Mouse (Mus musculus) hindbrain, embryonic 15.5 days (tissue): ENCODE data around the gene Pogk. TPM values are rescaled to one million over a fixed set of nuclear protein-coding genes. Genes with fewer than 3 reads are reported as not detected.

Source experiments
- ATAC-seq: fragments of 200-750 bp; cut with Nextera tagmentation; 2 replicates; pipeline ENCODE4 v1.8.0; 2017; ENCODE audit warnings: low read depth, moderate number of reproducible peaks, moderate TSS enrichment; ENCODE audit not compliant: low FRiP score
- H3K27ac ChIP-seq: fragments of 300-500 bp; sonication (generic); replicated peaks from 2 replicates; pipeline ENCODE4 v1.5.1; 2015; ENCODE audit warnings: mild to moderate bottlenecking, inconsistent platforms
- H3K27me3 ChIP-seq: fragments of 300-500 bp; sonication (generic); 2 replicates; pipeline ENCODE4 v1.6.1; 2015; ENCODE audit warnings: control low read depth, inconsistent platforms
- H3K36me3 ChIP-seq: fragments of 300-500 bp; sonication (generic); 2 replicates; pipeline ENCODE4 v1.6.1; 2015; ENCODE audit warnings: control low read depth, inconsistent platforms
- H3K4me1 ChIP-seq: fragments of 300-500 bp; sonication (generic); replicated peaks from 2 replicates; pipeline ENCODE4 v1.6.1; 2015; ENCODE audit warnings: control low read depth, inconsistent platforms
- H3K4me2 ChIP-seq: fragments of 300-500 bp; sonication (generic); 2 replicates; pipeline ENCODE4 v1.6.1; 2015; ENCODE audit warnings: moderate library complexity, mild to moderate bottlenecking, inconsistent platforms
- H3K4me3 ChIP-seq: fragments of 300-500 bp; sonication (generic); 2 replicates; pipeline ENCODE4 v1.5.1; 2015; ENCODE audit warnings: mild to moderate bottlenecking, inconsistent platforms
- H3K9ac ChIP-seq: fragments of 300-500 bp; sonication (generic); 2 replicates; pipeline ENCODE4 v1.6.1; 2015; ENCODE audit warnings: inconsistent platforms
- H3K9me3 ChIP-seq: fragments of 300-500 bp; sonication (generic); 2 replicates; pipeline ENCODE4 v1.6.1; 2016; ENCODE audit warnings: control low read depth, inconsistent platforms
- WGBS: fragments of 180-500 bp; shearing (Covaris S2); methylation state at CpG from one replicate; pipeline ENCODE4 v1.1.7; 2015; 5-methylcytosine and 5-hydroxymethylcytosine counted together
- polyA plus RNA-seq: library from polyadenylated mRNA; unstranded; fragments of >200 nt; fragmentation: Nextera tagmentation; extraction: Ambion mirVana; gene quantifications from 2 replicates; pipeline ENCODE4 v1.2.1, GENCODE M21; 2015

Pogk gene
- polyA plus RNA-seq, 1 experiment from 2014 or later, result 38.6 TPM

DNA sequence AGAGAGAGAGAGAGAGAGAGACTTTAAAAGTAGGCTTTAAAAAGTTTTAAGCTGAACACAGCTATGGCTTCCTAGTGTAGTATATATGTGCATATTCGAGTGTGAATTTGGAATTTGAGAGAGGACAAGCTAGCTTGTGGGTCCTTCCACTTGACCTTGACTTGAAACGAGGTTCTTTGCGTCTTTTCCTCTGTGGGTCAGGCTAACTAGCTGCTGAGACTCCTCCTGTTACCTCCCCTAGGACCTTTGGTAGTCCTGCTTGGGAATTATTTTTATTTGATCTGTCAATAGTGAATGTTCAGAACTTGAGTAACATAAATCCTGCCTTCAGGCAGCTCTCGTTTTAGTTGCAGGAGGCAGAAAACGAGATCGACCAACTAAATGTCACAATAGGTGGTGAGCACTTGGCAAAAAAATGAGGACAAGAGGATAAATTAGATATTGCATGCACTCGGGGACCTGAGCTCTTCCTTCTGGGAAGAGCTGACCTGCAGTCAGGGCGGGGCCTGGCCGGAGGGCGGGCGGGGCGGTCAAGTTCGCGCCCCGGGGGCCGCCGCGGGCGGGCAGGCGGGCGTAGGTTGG lies 31.1 kb downstream of the Pogk start:
- Histone ChIP-seq H3K27ac (peak overlapping the region; percentile 83), H3K27me3 (no peaks in the 10 kb centered on the region), H3K36me3 (peaks cover 10% of the 10 kb centered on the region), H3K4me3 (peak overlapping the region; percentile 96), H3K9me3 (no peaks in the 10 kb centered on the region), H3K9ac (peak overlapping the region; percentile 72), H3K4me2 (peak overlapping the region; percentile 78), H3K4me1 (peaks cover 22% of the 10 kb centered on the region)
- no peak for ATAC-seq
- whole genome bisulfite sequencing, result 7% methylated on average over 21 of the region's 21 CpGs

DNA sequence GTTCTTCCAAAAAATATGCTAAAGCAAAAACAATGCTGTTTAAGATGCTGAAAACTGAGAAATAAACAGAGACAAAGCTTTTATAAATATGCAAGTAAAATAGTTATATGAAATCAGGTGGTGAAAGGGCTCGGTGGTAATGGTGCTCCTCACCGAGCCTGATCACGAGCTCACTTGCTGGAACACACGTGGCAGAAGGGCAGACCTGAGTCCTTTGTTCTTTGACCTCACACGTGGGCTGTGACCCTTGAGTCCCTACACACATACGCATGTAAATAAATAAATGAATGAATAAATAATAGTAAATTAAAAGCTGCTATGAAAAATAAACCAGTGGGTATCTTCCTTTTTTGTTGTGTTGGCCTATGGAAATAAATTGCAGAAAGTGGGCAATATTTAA lies 32.5 kb downstream of the Pogk start:
- Histone ChIP-seq H3K9ac (no peak overlapping the region), H3K36me3 (no peaks in the 10 kb centered on the region)

GRCm38 (mm10) chr1:166363122-166363521 lies 46.5 kb downstream of the Pogk start:
- ATAC-seq, result no peak
- H3K4me3 ChIP-seq, result no peak overlapping the region
- no peaks in the 10 kb centered on the region for H3K36me3 ChIP-seq
- no peaks in the 10 kb centered on the region for H3K9me3 ChIP-seq
- H3K9ac ChIP-seq, result no peak overlapping the region
- no peaks in the 10 kb centered on the region for H3K27me3 ChIP-seq
- H3K4me1 ChIP-seq, result no peaks in the 10 kb centered on the region
- no peak overlapping the region for H3K27ac ChIP-seq
- H3K4me2 ChIP-seq, result no peak overlapping the region

More for the DNA sequence above, 32.5 kb downstream of the Pogk start:
- no peak for ATAC-seq
- peaks cover 22% of the 10 kb centered on the region for H3K4me1 ChIP-seq
- 82% methylated on average over 6 of the region's 6 CpGs for WGBS
- no peak overlapping the region for H3K27ac ChIP-seq
- no peak overlapping the region for H3K4me2 ChIP-seq
- no peaks in the 10 kb centered on the region for H3K27me3 ChIP-seq
- no peaks in the 10 kb centered on the region for H3K9me3 ChIP-seq
- no peak overlapping the region for H3K4me3 ChIP-seq

DNA sequence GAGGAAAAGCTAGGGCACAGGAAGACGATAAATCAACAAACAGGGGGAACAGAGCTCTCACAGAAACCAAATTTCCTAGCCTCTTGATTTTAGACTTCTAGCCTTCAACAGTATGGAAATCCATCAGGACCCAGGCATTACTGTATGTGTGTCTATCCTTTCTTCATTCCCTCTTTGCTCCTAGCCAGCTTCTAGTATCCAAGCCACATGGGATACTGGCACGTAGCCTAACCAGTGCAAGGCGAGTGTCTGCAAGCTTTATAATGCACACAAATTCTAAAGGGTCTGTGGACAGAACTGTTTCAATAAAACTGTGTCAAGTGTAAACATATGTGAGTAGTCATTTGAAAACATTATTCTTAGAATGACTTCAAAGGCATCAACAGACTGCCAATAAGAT lies 47.0 kb downstream of the Pogk start:
- Histone ChIP-seq H3K27me3 (no peaks in the 10 kb centered on the region), H3K4me1 (no peaks in the 10 kb centered on the region), H3K4me3 (no peak overlapping the region), H3K36me3 (no peaks in the 10 kb centered on the region), H3K9me3 (no peaks in the 10 kb centered on the region), H3K9ac (no peak overlapping the region), H3K4me2 (no peak overlapping the region), H3K27ac (no peak overlapping the region)
- no peak for ATAC-seq
- WGBS, result 80% methylated on average over 3 of the region's 3 CpGs

DNA sequence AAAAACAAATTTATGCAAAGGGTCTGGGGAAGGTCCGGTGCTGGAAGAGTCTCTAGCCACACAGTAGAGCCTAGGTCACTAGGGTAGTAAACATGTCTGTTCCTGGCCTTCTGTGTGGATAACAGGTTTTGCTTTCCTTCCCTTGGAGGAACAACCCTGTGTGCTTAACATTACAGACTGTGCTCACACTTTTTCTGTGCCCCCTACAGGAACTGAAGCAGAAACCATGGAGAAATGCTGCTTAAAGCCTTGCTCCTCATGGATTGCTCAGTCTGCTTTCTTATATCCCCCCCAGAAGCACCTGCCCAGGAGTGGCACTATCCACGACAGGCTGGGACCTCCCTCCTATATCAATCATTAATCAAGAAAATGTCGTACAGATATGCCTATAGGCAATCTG lies 47.8 kb downstream of the Pogk start:
- H3K4me3 ChIP-seq, result no peak overlapping the region
- 69% methylated on average over 3 of the region's 3 CpGs for WGBS
- no peak for ATAC-seq
- H3K4me2 ChIP-seq, result no peak overlapping the region
- H3K9me3 ChIP-seq, result no peaks in the 10 kb centered on the region
- no peak overlapping the region for H3K9ac ChIP-seq
- H3K27ac ChIP-seq, result no peak overlapping the region
- no peaks in the 10 kb centered on the region for H3K27me3 ChIP-seq
- no peaks in the 10 kb centered on the region for H3K36me3 ChIP-seq
- H3K4me1 ChIP-seq, result no peaks in the 10 kb centered on the region

DNA sequence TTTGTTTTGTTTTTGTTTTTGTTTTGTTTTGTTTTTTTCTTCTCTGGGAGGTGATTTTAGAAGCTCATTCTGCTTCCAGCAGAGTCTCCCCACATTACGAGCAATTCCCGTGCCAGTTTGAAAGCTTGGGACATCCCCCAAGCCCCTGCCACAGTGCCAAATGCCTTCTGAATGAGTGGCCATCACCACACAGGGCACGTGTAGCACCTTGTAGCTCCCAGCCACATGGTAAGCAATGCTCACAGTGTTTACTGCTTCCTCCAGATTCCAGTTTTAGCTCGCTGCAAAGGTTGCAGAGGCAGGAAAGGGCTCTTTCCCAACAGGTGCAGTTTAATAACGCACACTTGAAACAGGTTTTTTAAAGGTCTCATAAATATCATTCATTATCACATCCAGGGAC lies 48.8 kb downstream of the Pogk start:
- WGBS, result 73% methylated on average over 5 of the region's 5 CpGs
- Histone ChIP-seq H3K4me2 (no peak overlapping the region), H3K27ac (no peak overlapping the region), H3K9ac (no peak overlapping the region), H3K4me3 (no peak overlapping the region), H3K27me3 (no peaks in the 10 kb centered on the region), H3K4me1 (no peaks in the 10 kb centered on the region), H3K9me3 (no peaks in the 10 kb centered on the region), H3K36me3 (no peaks in the 10 kb centered on the region)
- ATAC-seq, result no peak

GRCm38 (mm10) chr1:166360157-166360855 lies 49.4 kb downstream of the Pogk start:
- H3K36me3 ChIP-seq, result no peaks in the 10 kb centered on the region
- H3K4me2 ChIP-seq, result no peak overlapping the region
- no peak overlapping the region for H3K27ac ChIP-seq
- H3K4me3 ChIP-seq, result no peak overlapping the region
- WGBS, result 20% methylated on average over 14 of the region's 14 CpGs
- H3K9me3 ChIP-seq, result no peaks in the 10 kb centered on the region
- ATAC-seq, result peak; percentile 94
- no peaks in the 10 kb centered on the region for H3K27me3 ChIP-seq
- no peak overlapping the region for H3K9ac ChIP-seq
- no peaks in the 10 kb centered on the region for H3K4me1 ChIP-seq

- no peak overlapping the region for H3K4me3 ChIP-seq
- no peaks in the 10 kb centered on the region for H3K27me3 ChIP-seq
- H3K27ac ChIP-seq, result no peak overlapping the region
- 79% methylated on average over 11 of the region's 11 CpGs for WGBS
- no peaks in the 10 kb centered on the region for H3K36me3 ChIP-seq
- H3K4me2 ChIP-seq, result no peak overlapping the region
- H3K9me3 ChIP-seq, result no peaks in the 10 kb centered on the region
- ATAC-seq, result no peak
- H3K4me1 ChIP-seq, result 0 out of 2 replicates have a peak, but pooled peaks cover under 1% of the 10 kb centered on the region
- H3K9ac ChIP-seq, result no peak overlapping the region
These were observed 59.9 kb downstream of the Pogk start for GRCm38 (mm10) chr1:166349751-166350150.

DNA sequence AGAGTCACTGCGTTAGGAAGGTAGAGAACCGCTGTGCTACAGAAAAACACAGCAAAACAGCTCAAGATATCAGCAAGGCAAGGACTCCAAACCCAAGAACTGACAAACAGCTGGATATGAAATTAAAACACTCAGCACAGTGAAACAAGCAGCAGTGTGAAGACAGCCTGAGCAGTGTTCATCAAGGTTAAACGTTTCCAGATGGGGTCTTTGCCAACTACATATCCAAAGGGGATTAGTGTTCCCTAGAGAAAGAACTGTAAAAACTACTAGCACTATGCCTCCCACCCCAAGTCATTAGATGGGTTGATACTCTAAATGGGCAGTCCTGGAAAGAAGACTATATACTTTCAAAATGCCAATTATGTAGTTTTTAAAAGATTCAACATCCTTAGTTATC lies 60.3 kb downstream of the Pogk start:
- 76% methylated on average over 3 of the region's 3 CpGs for WGBS
- H3K27ac ChIP-seq, result no peak overlapping the region

DNA sequence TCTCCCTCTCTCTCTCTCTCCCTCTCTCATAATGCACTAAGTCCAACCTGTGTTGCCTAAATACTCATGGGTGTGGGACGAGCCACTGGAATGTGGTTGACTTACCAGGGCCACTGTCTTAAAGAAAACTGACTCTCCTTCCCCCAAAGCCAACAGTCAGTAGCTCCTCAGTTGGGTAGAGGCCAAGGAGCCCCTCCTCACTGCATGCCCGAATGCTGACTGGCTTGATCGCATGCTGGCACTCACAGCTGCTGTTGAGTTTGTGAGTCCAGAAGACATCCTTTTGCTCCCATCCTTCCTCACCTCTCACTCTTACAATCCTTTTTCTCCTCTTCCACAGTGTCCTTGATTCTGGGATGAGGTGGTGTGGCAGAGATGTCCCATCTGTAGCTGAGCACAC lies 62.8 kb downstream of the Pogk start:
- no peak for ATAC-seq
- Histone ChIP-seq H3K36me3 (no peaks in the 10 kb centered on the region), H3K27ac (no peak overlapping the region), H3K4me1 (peaks cover 13% of the 10 kb centered on the region), H3K9ac (no peak overlapping the region), H3K27me3 (no peaks in the 10 kb centered on the region), H3K4me3 (no peak overlapping the region), H3K9me3 (no peaks in the 10 kb centered on the region), H3K4me2 (no peak overlapping the region)
- 67% methylated on average over 3 of the region's 3 CpGs for WGBS

More for the DNA sequence above, 60.3 kb downstream of the Pogk start:
- Histone ChIP-seq H3K4me3 (no peak overlapping the region), H3K4me1 (peaks cover 4% of the 10 kb centered on the region), H3K4me2 (no peak overlapping the region), H3K9me3 (no peaks in the 10 kb centered on the region), H3K9ac (no peak overlapping the region), H3K27me3 (no peaks in the 10 kb centered on the region), H3K36me3 (no peaks in the 10 kb centered on the region)
- ATAC-seq, result no peak

GRCm38 (mm10) chr1:166345602-166346001 lies 64.1 kb downstream of the Pogk start:
- no peaks in the 10 kb centered on the region for H3K36me3 ChIP-seq
- H3K4me3 ChIP-seq, result no peak overlapping the region
- no peak overlapping the region for H3K27ac ChIP-seq
- no peak overlapping the region for H3K9ac ChIP-seq
- WGBS, result 96% methylated on average over 6 of the region's 6 CpGs
- peaks cover 13% of the 10 kb centered on the region for H3K4me1 ChIP-seq
- H3K4me2 ChIP-seq, result no peak overlapping the region
- ATAC-seq, result no peak
- no peaks in the 10 kb centered on the region for H3K9me3 ChIP-seq
- H3K27me3 ChIP-seq, result no peaks in the 10 kb centered on the region

DNA sequence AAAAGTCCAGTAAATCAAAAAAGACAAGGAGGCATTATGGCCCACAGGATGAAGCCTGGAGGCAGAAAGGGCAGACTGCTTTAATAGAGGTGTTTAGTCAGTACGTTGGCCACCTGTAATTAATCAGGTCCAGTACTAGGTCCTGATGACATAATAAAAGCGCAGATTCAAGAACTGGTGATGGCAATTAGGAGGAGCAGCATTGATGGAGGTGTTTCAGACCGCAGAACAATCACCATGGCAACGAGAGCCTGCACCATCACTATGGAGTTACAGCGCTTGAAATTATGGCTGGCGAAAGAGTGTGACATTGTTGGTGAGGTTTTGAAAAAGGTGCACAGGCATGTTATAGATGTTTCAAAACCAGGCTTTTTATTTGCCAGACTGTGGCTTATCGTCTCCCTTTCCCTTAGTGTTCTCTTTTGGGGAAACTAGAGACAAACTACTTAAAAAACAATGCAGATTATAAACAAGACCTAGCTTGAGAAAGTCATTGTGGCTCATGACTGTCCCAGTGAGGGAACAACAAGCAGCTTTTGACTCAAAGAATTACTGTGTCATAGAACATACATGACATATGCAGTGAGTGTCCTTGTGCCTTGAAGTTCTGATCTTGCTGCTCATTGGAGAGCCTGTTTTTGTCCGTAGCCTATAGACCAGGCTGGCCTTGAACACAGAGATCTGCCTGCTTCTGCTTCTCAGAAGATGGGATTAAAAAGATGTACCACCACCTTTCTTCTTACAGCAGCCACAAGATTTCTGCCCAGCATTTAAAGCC lies 65.2 kb downstream of the Pogk start:
- H3K4me1 ChIP-seq, result peaks cover 13% of the 10 kb centered on the region
- no peak overlapping the region for H3K4me2 ChIP-seq
- H3K9me3 ChIP-seq, result no peaks in the 10 kb centered on the region
- H3K27me3 ChIP-seq, result no peaks in the 10 kb centered on the region
- ATAC-seq, result peak; percentile 79; the same call in 1 of the 2 replicates
- no peak overlapping the region for H3K4me3 ChIP-seq
- 26% methylated on average over 8 of the region's 8 CpGs for WGBS
- no peak overlapping the region for H3K9ac ChIP-seq
- H3K36me3 ChIP-seq, result no peaks in the 10 kb centered on the region
- no peak overlapping the region for H3K27ac ChIP-seq
